Mouse (Mus musculus) thymus, postnatal 10 days (tissue): ENCODE data around the gene Pllp.
A peak's percentile ranks its signal among the peaks of the same experiment; 100 is the strongest.

Experiments used
- DNase-seq, 2 experiments: peaks; one replicate each; pipeline ENCODE4 v3.0.0; 2021; ENCODE audit warnings: low spot score in 2 of 2

Pllp gene

DNA sequence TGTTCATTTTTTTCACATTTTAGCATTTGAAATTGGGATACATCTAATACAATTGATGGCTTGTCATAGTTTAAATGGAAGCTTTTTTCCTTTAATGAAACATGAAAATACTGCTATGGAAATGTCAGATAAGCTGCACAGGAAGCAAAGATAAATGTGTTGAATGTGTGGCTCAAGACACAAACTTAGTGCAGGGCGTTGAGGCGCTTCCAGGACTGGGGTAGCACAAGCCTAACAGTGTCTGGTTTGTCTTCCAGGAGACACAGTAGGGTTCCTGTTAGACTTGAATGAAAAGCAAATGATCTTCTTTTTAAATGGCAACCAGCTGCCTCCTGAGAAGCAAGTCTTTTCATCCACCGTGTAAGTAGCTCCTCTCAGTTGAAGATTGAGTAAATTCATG, 46.6 kb downstream of the Pllp start:
- DNase-seq, result no peak

DNA sequence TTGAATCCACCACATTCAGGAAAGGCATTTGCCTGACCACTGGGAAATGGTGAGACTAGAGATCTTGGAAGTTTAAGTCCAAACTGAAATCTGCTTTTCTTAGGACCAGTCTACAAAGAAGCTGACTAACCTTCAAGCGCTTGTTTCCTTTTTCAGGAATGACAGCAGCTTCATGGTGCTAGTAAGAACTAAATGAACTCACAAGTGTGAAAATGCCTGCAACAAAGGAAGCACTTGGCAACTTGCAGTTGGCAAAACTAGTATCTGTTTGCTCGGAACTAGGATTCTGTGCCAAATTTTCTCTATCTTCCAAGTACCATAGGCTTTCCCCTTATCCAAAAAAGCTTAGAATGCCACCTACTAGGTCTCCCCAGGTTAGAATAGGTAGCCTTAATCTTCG, 49.9 kb downstream of the Pllp start:
- no peak for DNase-seq

DNA sequence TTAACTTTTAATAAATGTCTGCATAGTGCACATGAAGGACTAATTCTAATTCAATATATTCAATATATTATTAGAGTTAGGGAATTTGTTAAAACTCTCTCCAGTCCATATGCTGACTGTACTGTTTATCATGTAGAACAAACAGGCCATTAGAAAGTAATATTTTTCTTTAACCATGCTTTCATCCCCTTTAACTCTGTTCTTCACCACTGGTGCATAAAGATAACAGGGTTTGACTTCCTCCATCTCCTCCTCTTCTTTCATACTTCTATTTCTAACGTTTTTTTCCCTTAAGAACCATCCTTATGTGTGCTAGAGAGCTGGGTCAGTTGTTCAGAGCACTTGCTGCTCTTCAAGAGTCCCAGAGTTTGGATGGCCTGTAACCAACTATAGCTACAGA, 50.9 kb downstream of the Pllp start:
- no peak for DNase-seq

GRCm38 (mm10) chr8:94641938-94642337, 54.1 kb downstream of the Pllp start:
- DNase-seq, result no peak

DNA sequence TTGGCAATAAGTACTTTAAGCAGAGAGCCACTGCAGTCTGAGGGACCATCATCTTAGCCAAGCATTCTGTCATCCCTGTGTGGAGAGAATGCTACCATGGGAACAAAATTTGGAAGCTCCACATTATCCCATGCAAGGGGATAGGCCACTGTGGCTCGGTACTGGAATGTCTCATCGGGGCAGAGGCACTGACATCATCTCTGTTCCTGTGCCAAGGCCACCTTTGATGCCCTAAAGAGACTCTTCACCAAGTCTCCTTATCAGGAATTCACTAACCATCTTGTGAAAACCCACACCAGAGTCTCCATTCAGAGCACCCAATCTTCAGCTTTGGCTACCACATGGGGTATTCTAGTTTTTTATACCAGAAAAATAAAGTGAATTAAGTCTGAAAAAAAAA, 54.9 kb downstream of the Pllp start:
- no peak for DNase-seq

GRCm38 (mm10) chr8:94634211-94634610, 61.9 kb downstream of the Pllp start:
- peak; percentile 43 to 44 for DNase-seq

DNA sequence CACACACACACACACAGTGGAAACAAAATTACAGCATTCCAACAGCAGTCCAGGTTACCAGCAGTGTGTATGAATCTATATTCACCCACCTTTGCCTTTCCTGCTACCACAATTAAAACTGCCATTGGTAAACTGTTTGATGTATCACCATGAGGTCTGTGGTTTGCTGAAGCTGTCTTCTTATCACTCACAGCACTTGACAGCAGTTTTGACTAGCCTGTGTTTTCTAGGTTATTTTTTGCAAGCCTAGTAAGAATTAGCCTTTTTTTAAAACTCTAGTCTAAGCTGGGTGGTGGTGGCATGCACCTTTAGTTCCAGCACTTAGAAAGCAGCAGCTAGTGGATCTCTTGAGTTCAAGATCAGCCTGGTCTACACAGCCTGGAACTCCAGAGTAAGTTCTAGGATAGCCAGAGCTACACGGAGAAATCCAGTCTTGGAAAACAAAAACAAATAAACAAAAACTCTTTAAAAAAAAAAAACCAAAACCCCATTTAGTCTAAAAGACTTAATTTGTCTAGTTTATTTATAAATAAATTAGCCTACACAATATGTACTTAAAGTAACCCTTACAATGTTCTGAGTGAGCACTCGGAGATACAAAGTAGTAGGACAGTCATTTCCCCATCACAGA, 62.4 kb downstream of the Pllp start:
- no peak for DNase-seq
